Mouse (Mus musculus) cerebellum, postnatal 4 days (tissue): ENCODE results near the gene Tuba8.
A peak's percentile ranks its signal among the peaks of the same experiment; 100 is the strongest.

ENCODE experiments used
- DNase-seq, 2 experiments: peaks; one replicate each; pipeline ENCODE4 v3.0.0; 2022; ENCODE audit warnings: low spot score in 2 of 2, mixed read lengths in 1 of 2

Tuba8 gene

DNA sequence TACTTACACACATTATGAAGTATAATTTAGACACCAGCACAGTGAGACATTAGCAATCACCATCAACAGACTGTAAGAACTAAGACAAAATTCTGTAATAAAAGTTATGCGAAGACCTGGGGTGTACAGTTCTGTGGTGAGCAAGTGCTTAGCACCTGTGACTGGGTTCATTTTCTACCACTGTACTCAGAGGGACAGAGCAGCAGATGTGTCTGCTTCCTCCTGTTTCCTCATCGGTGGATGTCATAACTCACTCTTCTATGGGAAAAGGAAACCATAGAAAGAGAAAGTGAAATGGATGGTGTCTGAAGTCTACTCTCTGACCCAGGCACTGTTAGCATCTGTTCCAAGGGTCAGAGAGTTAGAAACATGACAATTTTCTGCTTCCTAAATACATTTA, 16.2 kb downstream of the Tuba8 start:
- DNase-seq = no peak

DNA sequence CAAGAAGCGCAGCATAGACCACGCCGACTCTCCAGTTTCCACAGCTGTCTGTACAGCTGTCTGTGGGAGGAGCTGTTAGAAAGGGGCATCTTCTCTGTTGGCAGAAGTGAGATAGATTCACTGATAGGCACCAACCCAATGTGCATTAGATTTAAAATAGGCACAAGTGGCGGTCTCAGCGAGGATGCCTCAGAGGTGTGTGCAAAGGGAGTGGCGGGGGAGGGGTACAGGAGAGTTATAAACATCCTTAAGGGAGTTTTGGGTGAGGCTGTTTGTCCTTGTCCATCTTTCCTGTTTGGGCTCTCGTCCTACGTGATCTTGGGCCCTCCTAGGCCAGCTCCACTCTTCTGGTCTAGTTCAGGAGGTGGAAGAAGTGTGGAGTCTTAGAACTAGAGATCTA, 17.9 kb downstream of the Tuba8 start:
- DNase-seq = no peak

DNA sequence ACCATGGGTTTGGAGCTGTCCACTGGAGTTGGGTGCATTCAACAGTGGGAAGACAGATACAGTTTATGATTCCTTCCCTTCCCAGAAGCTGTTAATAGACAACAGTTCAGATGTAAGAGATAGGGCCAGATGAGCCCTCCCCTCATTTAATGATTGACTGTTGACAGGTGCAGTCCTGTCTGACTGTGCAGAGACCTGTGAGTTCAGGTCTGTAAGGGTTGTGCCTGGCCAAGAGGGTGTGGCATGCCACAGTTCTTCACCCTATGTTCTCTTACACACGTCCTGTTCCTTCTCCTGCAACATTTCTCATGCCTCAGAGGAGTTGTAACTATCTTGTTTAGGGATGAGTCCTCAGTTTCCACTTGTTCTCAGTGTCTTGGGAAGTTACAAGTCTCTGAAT, 22.2 kb downstream of the Tuba8 start:
- DNase-seq = no peak

DNA sequence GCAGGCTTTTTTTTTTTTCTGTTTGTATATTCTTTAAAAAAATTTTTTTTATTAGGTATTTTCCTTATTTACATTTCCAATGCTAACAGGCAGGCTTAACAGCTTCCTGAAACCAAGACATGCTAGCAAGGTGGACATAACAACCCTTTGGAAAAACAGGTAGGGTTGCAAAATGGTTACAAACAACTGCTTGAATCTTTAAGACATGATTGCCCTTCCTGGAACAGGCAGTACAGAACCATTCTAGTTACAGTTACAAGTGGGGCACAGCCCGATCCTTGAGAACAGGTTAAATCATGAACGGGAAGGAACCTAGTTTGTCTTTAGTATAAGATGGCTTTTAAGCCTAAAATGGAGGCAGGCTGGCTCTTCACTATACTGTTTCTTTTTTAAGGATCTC, 25.9 kb downstream of the Tuba8 start:
- DNase-seq = no peak

DNA sequence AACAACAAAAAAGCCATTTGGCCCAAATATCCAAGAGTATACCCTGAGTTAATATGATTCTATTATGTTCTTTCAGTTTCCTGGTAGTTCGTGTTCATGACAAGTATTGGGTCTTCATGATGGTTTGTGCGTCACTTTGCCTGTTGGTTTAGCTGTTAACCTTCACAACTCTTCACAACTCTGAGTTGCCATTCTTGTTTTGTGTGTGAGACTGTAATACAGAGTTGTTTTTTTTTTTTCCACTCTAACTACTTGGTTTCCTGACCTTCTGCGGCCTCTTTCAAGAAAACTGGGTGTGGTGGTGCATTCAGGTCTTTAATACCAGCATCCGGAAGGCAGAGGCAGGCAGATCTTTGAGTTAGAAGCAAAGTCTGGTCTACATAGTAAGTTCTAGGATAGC, 27.7 kb downstream of the Tuba8 start:
- no peak for DNase-seq

- DNase-seq = no peak
Measured at GRCm38 (mm10) chr6:121241780-121242179, 31.3 kb downstream of the Tuba8 start.

DNA sequence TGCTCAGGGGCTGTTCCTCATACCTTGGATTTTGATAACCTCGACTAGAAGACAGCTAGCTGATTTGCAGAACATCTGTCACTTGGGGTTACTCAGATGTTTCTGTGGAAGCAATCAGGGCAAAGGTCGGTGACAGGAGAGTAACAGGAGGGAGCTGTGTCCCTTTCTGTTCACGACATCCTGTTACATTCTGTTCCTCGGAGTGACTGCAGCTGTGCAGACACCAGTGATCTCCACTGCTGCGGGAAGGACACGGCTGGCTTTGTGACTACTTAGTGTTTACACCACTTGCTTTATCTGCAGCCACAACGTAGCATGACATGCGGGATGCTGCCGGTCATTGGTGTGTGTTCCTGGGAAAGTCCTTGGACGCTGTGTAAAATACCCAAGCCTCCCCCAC, 32.7 kb downstream of the Tuba8 start:
- no peak for DNase-seq

DNA sequence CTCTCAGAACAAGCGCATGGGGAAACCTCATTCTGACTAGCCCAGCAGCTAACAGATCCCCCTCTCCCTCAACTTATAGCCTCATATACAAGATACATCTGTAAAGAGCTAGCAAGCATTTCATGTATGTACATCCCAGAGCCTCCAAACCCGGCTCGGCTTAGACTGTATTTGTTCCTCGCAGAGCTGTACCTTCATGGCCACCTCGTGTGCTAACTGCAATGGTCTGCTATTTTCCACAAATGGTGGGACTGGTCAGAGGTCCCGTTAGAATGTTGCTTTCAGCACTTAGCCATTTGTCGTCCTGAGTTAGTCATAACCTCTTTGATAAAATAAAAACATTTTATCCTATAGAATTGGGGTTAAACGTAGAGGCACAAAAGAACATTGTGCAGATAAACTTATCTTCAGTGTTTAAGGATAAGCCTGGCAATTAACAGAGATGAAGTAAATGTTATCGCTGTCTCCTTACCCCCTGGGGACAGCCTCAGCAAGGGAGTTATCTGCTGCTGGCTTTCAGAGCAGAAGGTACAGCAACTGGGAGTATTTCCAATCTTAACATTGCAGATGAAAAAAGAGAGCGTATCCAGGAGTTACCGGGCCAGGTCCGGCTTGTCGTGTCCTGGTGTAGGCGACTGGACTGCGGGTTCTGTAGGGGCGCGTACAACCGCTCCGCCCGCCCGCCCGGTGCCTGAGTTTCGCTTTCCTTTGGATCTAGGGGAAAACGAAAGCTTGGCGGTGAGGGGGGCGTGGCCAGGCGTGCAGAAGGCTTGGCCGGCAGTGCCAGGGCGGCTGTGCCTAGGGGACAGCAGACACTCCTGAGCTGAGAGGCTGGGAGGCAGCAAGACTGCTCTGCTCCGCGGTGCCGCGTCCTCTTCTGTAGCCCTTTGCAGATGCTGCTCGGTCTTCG, 34.9 kb downstream of the Tuba8 start, which contains the start of gene Usp18:
Usp18 (plus strand) TSS at position 780 of the 910 bp plus-strand sequence.
- peak; percentile 54 to 71 for DNase-seq

DNA sequence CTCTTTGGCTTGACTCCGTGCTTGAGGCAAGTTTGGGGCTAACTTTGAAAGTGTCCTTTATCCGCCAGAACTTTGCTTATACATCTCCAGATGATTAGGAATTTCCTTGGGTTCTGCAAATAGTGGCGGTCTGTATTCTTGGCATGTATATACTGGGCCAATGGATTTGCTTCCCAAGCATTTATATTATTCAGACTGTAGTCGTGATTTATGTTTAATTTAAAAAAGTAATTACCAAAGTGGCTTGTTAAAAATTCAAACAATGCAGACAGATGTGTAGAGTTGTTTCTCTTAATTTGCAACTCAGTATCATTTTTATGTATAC, 35.5 kb downstream of the Tuba8 start:
- no peak for DNase-seq

DNA sequence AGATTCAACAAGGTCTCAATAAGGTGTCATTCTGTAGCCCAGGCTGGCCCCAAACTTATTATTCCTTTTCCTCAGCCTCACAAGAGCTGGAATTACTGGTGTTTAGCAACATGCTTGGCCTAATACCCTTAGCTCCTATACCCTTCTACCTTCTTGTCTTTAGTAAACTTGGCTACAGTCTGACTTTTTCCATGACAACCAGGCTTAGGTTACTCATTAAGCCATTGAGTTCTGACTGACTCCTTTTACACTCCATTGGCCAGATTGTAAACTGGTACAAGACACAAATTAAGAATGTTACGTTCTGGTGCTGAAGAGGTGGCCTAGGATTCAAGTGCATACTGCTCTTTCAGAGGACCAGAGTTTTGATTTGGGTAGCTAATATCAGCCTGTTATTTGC, 39.9 kb downstream of the Tuba8 start:
- DNase-seq = no peak

GRCm38 (mm10) chr6:121251256-121251655, 40.8 kb downstream of the Tuba8 start:
- DNase-seq = no peak

- peak; percentile 63 to 78 for DNase-seq
Measured at GRCm38 (mm10) chr6:121260548-121260947, 50.1 kb downstream of the Tuba8 start.

DNA sequence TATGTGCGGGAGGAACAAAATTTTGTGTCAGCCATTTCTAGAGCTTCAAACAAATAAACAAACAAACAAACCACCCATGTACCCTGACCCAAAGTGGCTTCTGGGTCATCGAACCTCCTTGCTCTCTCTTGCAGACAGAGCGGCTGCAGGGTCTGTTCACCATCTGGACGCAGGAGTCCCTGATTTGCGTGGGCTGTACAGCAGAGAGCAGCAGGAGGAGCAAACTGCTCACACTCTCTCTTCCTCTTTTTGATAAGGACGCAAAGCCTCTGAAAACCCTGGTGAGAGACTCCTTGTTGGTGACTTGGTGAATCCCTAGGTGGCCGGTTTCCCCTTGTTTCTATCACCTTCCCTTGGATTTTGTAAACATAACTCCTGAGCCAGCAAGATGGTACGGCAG, 50.7 kb downstream of the Tuba8 start:
- DNase-seq = no peak

- DNase-seq = no peak
Measured at GRCm38 (mm10) chr6:121262004-121262403, 51.5 kb downstream of the Tuba8 start.

GRCm38 (mm10) chr6:121262496-121262895, 52.0 kb downstream of the Tuba8 start:
- DNase-seq = no peak

- no peak for DNase-seq
Measured at GRCm38 (mm10) chr6:121270156-121270555, 59.7 kb downstream of the Tuba8 start.

- DNase-seq = no peak
Measured at GRCm38 (mm10) chr6:121271707-121272074, 61.2 kb downstream of the Tuba8 start.

DNA sequence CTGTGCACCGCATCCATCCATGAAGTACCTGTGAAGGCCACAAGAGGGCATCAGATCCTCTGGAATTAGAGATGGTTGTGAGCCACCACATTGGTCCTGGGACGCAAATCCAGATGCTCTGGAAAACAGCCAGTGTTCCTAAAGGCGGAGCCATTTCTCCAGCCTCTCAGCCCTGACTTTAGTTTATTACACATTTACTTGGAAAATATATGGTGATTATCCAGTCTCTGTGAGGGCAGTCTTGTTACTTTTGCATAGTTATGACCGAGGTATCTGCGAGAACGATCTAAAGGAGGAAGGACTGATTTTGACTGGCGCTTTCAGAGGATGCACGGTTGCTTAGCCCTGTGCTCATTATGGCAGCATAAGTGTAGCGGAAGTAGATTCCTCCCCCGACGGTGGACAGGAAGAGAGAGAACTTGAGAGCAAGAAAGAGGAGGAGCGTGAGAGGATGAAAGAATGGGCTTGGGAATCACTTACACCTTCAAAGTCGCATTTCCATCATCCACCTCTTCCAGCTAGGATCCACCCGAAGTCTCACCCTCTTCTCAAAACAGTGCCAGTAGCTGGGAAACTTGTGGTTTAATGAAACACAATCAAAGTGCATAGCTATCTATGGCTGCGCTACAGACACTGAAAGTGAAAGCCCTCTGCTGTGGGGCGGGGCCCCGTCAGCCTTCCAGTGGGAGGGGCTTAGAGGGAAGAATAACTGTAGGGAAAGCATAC, 61.7 kb downstream of the Tuba8 start:
- peak; percentile 69 to 79 for DNase-seq

DNA sequence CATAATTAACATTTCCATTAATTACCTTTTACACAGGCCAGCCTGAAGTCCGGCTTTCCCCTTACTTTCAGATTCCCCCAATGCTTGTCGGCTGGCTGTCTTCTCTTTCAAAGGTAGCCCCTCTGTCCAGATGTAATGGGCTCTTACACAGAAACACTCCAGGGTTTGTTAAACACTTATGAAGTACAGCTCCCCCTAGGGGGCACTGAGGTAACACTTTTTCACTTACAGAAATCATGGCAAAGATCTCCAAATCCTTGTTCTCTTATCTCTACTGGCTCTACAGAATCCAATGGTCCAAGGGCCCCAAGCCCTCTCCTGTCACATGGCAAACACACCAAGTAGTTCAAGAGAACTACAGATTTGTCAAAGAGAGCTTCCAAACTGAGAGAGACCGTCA, 63.9 kb downstream of the Tuba8 start:
- DNase-seq = no peak
